Mouse (Mus musculus) limb, embryonic 14.5 days (tissue): ENCODE data around the gene Ubr2. TPM values are rescaled to one million over a fixed set of nuclear protein-coding genes. Genes with fewer than 3 reads are reported as not detected.

Experiments used
- ATAC-seq: fragments of 200-750 bp; cut with Nextera tagmentation; 2 replicates; pipeline ENCODE4 v1.8.0; 2017; ENCODE audit warnings: low read depth, moderate number of reproducible peaks, moderate TSS enrichment; ENCODE audit not compliant: low FRiP score
- DNase-seq: peaks from one replicate; pipeline ENCODE4 v3.0.0-alpha.2; 2015; ENCODE audit warnings: low spot score
- H3K27ac ChIP-seq: fragments of 300-500 bp; sonication (generic); replicated peaks from 2 replicates; pipeline ENCODE4 v1.5.1; 2014; ENCODE audit warnings: low read depth, mild to moderate bottlenecking, low read length, moderate library complexity, mixed read lengths
- H3K27me3 ChIP-seq: fragments of 300-500 bp; sonication (generic); 2 replicates; pipeline ENCODE4 v1.6.1; 2014; ENCODE audit warnings: low read length, mixed read lengths; ENCODE audit not compliant: control insufficient read depth, insufficient read depth
- H3K36me3 ChIP-seq: fragments of 300-500 bp; sonication (generic); 2 replicates; pipeline ENCODE4 v1.6.1; 2014; ENCODE audit warnings: mild to moderate bottlenecking, low read length, moderate library complexity, mixed read lengths; ENCODE audit not compliant: control insufficient read depth, insufficient read depth
- H3K4me1 ChIP-seq: fragments of 300-500 bp; sonication (generic); 2 replicates; pipeline ENCODE4 v1.6.1; 2014; ENCODE audit warnings: antibody characterized with exemption, low read length, mixed read lengths; ENCODE audit not compliant: control insufficient read depth, insufficient read depth
- H3K4me2 ChIP-seq: fragments of 300-500 bp; sonication (generic); replicated peaks from 2 replicates; pipeline ENCODE4 v1.6.1; 2014; ENCODE audit warnings: low read depth, mild to moderate bottlenecking, low read length, moderate library complexity; ENCODE audit not compliant: severe bottlenecking
- H3K4me3 ChIP-seq: fragments of 300-500 bp; sonication (generic); replicated peaks from 2 replicates; pipeline ENCODE4 v1.5.1; 2014; ENCODE audit warnings: low read length
- H3K9ac ChIP-seq: fragments of 300-500 bp; sonication (generic); 2 replicates; pipeline ENCODE4 v1.6.1; 2014; ENCODE audit warnings: mild to moderate bottlenecking, low read depth, low read length, moderate library complexity; ENCODE audit not compliant: severe bottlenecking
- H3K9me3 ChIP-seq: fragments of 300-500 bp; sonication (generic); 2 replicates; pipeline ENCODE4 v1.6.1; 2016; ENCODE audit warnings: low read length; ENCODE audit not compliant: control insufficient read depth
- POLR2A ChIP-seq: fragments of 200-500 bp; IDR thresholded peaks from 2 replicates; pipeline ENCODE4 v1.8.0; 2012; ENCODE audit warnings: inconsistent platforms, mild to moderate bottlenecking, moderate library complexity, borderline replicate concordance; ENCODE audit not compliant: insufficient read depth, insufficient read length; ENCODE audit errors: extremely low read depth
- WGBS: fragments of 180-500 bp; shearing (Covaris S2); extraction: QIAGEN DNeasy Blood & Tissue Kit; methylation state at CpG from one replicate; pipeline ENCODE4 v1.1.7; 2014; 5-methylcytosine and 5-hydroxymethylcytosine counted together
- polyA plus RNA-seq, 2 experiments: library from polyadenylated mRNA; depleted of rRNA in 1 of 2; stranded (reverse) in 1 of 2; unstranded in 1 of 2; fragments of >200 nt; fragmentation: Nextera tagmentation in 1 of 2; extraction: Ambion mirVana in 1 of 2; gene quantifications; 2 replicates each; pipeline versions ENCODE4 v1.2.1 to v1.2.3; 2012 to 2014

Gene Ubr2
- polyA plus RNA-seq (2012; rRNA removed) (35.7 and 36.1 TPM in 2 replicates), polyA plus RNA-seq (2014; fragmentation: Nextera tagmentation; extraction: Ambion mirVana) (23.3 and 25.2 TPM in 2 replicates)

GRCm38 (mm10) chr17:47009898-47010721 lies at the start of gene Ubr2:
TSS of gene Ubr2 (minus strand) at chr17:47010556.
- no peak; the same call in 1 of the 2 replicates for TF ChIP-seq POLR2A
- Histone ChIP-seq H3K36me3 (peaks cover 6% of the 10 kb centered on the region), H3K27me3 (no peaks in the 10 kb centered on the region), H3K9me3 (no peaks in the 10 kb centered on the region), H3K4me1 (peaks cover 10% of the 10 kb centered on the region), H3K4me2 (peak within 1 kb of the TSS; percentile 69), H3K4me3 (peak within 1 kb of the TSS; percentile 97), H3K9ac (peak within 1 kb of the TSS; percentile 96), H3K27ac (peak within 1 kb of the TSS; percentile 88)
- DNase-seq (peak; percentile 98), ATAC-seq (peak; percentile 95)
- WGBS, result 2% methylated on average over 77 of the region's 77 CpGs

DNA sequence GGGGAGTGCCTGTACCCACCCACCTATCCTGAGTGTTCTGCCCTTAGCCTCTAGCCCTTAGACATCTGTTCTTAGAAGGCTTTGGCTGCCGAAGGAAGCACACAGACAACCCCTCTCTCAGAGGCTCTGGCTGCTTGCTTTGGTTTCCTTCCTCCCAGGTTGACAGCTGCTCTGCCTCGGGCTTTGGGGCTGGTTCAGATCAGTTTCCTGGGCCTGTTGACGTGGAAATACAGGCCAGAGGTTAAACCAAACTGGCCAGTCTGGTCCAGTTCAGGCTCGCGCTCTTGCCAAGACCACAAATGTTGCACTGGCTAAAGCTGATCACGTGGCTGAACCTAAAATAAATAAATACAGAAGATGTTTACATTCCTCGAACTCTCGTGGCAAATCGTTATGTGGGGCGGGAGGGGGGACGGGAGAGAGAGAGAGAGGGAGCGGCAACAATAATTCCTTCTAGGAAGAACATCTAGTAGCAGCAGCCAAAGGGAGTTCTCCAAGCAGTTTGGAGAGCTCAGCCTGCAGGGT lies 49.5 kb upstream of the Ubr2 start:
- no peaks in the 10 kb centered on the region for H3K4me1 ChIP-seq
- H3K4me3 ChIP-seq, result no peak overlapping the region
- no peak overlapping the region for H3K9ac ChIP-seq
- H3K27me3 ChIP-seq, result no peaks in the 10 kb centered on the region
- TF ChIP-seq POLR2A, result no peak
- ATAC-seq (no peak; the same call in 1 of the 2 replicates), DNase-seq (no peak)
- no peaks in the 10 kb centered on the region for H3K36me3 ChIP-seq
- no peak overlapping the region for H3K27ac ChIP-seq
- WGBS, result 41% methylated on average over 12 of the region's 12 CpGs
- H3K4me2 ChIP-seq, result no peak overlapping the region
- H3K9me3 ChIP-seq, result no peaks in the 10 kb centered on the region

DNA sequence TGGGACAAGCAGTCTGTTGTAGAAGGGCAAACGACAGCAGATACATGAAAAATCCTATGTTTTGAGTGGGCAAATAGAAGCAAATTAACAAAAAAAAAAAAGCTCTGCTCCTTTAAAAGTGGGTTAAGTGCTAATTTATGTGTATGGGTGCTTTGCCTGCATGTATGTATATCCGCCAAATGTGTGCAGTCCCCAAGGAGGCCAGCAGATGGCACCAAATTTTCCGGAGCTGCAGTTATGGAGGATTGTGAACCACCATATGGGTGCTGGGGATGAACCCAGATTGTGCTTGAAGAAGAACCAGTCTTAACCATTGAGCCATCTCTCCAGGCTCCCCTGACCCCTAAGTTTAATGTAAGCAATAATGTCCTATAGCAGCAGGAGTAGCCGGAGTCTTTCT lies 47.6 kb upstream of the Ubr2 start:
- TF ChIP-seq POLR2A, result no peak
- ATAC-seq (no peak), DNase-seq (no peak)
- H3K9ac ChIP-seq, result no peak overlapping the region
- H3K4me1 ChIP-seq, result no peaks in the 10 kb centered on the region
- no peak overlapping the region for H3K4me3 ChIP-seq
- H3K27ac ChIP-seq, result no peak overlapping the region
- H3K9me3 ChIP-seq, result no peaks in the 10 kb centered on the region
- no peaks in the 10 kb centered on the region for H3K36me3 ChIP-seq
- H3K27me3 ChIP-seq, result no peaks in the 10 kb centered on the region
- H3K4me2 ChIP-seq, result no peak overlapping the region
- 95% methylated on average over 4 of the region's 4 CpGs for WGBS

DNA sequence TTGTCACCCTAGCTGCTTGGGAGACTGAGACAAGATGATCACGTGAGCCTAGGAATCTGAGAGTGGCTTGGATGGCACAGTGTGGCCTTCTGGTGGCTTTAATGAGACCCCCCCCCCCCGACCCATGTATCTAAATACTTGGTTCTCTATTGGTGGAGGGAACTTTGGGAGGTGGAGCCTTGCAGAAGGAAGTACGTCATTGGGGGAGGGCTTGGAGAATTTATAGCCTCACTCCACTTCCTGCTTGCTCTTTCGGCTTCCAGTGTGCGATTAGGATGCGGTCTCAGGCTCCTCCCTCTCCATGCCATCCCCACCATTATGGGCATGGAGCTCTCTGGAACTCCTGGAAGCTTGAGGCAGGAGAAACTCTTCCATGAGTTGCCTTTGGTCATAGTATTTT lies 46.1 kb upstream of the Ubr2 start:
- Histone ChIP-seq H3K4me3 (no peak overlapping the region), H3K36me3 (no peaks in the 10 kb centered on the region), H3K4me1 (no peaks in the 10 kb centered on the region), H3K9ac (no peak overlapping the region), H3K27me3 (no peaks in the 10 kb centered on the region), H3K27ac (no peak overlapping the region), H3K9me3 (no peaks in the 10 kb centered on the region), H3K4me2 (no peak overlapping the region)
- WGBS, result 71% methylated on average over 6 of the region's 6 CpGs
- ATAC-seq (no peak), DNase-seq (no peak)
- no peak for TF ChIP-seq POLR2A

- H3K27ac ChIP-seq, result no peak overlapping the region; the same call in 1 of the 2 replicates
- WGBS, result 75% methylated on average over 7 of the region's 7 CpGs
- no peaks in the 10 kb centered on the region for H3K36me3 ChIP-seq
- no peak overlapping the region for H3K9ac ChIP-seq
- H3K27me3 ChIP-seq, result no peaks in the 10 kb centered on the region
- H3K9me3 ChIP-seq, result no peaks in the 10 kb centered on the region
- ATAC-seq (no peak), DNase-seq (no peak)
- no peaks in the 10 kb centered on the region for H3K4me1 ChIP-seq
- H3K4me2 ChIP-seq, result no peak overlapping the region
- no peak for TF ChIP-seq POLR2A
- H3K4me3 ChIP-seq, result no peak overlapping the region
These were observed 44.8 kb upstream of the Ubr2 start for GRCm38 (mm10) chr17:47055121-47055520.
